Mouse (Mus musculus): ENCODE measurements around the gene Pced1a.
"Not testable (repeated sequence)": the region's sequence is repeated elsewhere in the genome, so short reads cannot be mapped to it uniquely, and the experiment has no call there.

Gene Pced1a

DNA sequence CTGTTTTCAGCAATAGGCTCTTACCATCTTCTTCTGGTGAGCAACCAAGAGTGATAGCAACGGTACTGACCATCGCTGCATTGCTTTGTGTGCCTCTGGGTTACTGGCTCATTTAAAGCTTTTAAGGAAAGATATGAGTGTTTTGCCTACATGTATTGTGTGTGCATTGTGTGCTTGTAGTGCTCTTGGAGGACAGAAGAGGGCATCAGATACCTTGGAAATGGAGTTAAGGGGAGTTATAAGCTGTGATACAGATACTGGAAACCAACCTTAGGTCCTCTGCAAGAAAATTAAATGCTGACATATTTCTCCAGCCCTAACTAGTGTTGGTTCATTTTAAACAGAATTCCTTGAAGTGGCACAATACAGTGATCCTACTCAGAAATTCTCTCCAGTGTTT is 35.7 kb downstream of the Pced1a start:
- no peak for DNase-seq

- no peak for DNase-seq
These were observed 38.3 kb downstream of the Pced1a start for GRCm38 (mm10) chr2:130386212-130386611.

DNA sequence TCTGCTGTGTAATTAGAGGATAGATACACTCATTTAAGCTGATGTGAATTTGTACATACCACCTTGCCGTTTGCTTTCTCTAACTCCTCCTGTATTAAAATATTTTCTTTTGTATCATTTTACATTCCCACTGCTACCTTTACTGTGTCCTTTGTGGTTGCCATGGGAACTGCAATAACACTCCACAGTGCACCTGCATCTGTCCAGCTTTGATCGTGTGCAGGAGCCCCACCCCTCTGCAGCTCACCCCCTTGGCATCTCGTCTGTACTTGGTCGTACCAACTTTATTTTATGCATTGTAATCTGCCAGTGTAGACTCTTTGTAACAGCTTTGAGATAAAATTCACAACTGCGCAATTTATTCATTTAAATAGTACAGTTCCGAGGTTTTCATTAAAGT is 40.6 kb downstream of the Pced1a start:
- DNase-seq: no peak

GRCm38 (mm10) chr2:130383205-130383604 is 41.3 kb downstream of the Pced1a start:
- no peak for DNase-seq

DNA sequence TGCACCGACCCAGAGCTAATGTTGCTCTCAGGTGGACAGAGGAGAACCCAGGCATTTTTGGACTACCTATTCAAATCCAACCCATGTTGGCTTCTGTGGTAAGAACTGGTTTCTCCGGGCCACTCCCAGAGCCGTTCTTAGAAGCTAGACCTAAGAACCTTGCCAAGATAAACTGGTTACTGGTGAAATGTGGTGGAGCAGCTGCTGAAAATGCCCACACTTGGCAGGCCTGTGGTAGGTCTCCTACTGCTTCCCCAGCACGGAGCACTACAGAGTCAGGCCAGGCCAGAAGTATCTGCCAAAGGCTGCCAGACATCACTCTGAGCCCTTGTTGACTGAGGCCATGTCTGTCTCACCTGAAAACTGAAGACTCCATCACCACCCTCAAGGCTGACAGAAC is 49.5 kb downstream of the Pced1a start:
- no peak for DNase-seq

DNA sequence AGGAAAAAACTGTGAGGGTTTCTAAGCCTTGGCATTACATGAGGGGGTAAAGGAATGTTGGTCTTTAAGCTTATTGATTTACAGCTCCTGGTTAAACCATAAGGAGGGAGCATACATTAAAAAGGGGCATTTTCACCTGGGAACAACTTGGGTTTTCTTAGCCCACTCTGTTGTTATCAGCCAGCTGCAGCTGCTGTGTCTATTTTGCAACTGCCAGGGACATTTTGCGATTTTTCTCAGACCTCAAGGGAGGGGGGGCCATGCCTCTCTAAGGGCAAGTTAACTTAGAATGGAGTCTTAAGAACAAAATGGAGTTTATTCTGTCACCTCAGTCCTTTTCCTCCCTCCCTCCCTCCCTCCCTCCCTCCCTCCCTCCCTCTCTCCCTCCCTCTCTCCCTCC is 51.5 kb downstream of the Pced1a start:
- not testable (repeated sequence) for DNase-seq

DNA sequence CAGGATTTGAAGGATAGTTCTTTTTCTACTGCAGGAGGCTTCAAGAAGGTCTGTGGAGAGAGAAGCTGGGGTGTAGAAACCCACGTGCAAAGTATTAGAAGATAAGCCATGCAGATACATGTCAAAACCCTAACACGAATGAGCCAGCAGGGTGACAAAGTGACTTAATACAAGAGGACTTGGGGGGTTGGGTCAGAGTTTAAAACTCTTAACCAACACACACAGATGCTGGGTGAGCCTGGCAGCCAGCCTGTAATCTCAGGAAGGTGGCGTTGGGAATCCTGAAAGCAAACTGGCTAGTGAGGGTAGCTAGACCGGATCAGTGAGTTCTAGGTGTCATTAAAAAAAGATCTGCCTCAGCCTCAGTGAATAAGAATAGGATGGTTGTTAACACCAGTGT is 57.1 kb downstream of the Pced1a start:
- DNase-seq: no peak

Data from kidney, adult 8-10 months (tissue).